Mouse (Mus musculus): ENCODE measurements around the gene Sox1.

Gene Sox1

DNA sequence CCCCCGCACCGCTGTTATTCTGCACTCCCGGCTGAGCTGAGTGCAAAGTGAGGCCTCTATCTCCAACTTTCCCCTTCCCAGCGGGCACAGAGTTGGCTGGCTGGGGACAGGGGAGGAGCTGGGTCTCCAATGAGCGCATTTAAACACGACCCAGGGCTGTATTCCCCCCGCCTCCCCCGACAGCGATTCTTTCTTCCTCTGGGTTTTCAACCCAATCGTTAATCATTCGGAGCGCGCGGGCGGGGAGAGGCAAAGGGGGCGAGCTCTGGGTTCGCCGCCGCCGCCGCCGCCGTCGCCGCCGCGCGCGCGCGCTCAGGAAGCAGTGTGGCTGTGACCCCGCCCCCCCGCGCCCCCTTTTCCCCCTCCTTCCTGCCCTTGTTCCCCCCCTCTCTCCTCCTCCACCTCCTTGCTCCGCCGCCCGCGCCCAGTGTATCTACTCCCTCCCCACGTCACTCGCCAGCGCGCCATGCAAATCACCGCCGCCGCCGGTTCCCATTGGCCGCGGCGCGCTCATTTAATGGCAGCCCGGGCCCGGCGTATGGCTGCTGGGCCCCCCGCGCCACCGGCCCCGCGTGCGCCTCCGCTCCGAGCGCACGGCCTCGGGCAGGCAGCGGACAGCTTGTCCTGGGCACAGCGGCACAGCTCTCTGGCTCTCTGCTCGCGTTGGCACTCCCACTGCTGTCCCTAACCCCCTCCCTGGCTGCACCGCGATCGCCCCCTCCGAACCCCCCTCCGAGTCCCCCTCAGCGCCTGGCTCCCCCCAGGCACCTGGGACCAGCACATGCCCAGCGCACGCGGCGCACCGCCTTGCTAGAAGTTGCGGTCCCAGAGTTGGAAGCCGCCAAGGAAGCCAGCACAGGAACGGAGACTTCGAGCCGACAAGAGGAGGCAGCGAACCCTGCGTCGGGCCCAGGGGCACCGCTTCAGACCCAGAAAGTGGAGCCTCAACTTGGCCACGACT lies at the start of gene Sox1:
Sox1 (plus strand) TSS at position 225 of the 961 bp plus-strand sequence.
- no peak for DNase-seq (ENCODE audit: low spot score in 2 of 2)

DNA sequence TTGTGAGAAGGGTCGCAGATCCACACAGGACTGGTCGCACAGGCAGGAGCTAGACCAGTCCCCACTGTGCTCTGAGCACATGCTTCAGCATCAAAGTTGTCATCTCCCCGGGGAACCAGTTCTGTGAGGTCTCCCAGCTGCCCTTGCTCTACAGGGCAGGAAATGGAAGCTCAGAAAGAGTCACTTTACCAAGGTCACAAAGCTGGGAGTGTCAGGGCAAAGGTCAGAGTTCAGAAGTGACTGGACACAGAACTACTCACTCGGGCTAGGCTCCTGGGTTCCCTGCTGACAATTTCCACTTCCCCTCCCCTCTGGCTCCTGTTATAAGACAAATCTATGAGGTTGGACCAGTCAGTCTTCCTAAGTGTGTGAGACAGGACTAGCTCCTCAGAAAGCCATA lies 49.2 kb upstream of the Sox1 start:
- DNase-seq (ENCODE audit: low spot score in 2 of 2) = no peak

DNA sequence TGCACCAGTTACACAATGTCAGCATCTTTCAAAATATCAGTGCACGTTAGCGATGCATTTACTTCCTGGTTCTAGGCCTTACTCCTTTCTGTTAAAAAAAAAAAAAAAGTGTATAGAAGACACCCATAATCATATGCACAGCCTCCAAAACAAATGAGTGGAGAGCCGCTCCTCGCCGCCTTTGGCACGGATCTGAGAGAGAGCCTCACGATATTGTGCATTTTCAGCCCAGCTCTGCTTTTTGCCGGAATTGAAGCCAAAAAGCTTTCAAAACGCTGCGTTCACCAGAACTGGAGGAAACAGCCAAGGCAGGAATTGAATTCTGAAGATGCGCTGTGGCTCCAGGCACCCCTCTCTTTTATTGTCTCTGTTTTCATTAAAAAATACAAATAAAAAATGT lies 48.2 kb upstream of the Sox1 start:
- no peak for DNase-seq (ENCODE audit: low spot score in 2 of 2)

DNA sequence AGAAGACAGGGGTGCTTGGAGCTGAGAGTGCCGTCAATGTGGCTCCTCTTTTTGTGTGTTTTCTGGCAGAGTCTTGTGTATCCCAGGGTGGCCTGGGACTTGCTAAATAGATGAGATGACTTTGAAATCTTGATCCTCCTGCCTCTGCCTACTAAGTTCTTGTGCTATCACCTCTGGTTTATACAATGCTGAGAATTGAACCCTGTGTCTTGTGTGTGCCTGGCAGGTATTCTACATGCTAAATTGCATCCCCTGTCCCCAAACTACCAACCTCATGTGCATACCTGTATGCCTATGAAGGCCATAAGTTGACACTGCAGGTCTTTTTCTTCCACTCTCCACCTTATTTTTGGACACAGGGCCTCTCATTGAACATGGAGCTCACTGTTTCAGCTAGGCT lies 46.8 kb upstream of the Sox1 start:
- DNase-seq (ENCODE audit: low spot score in 2 of 2) = no peak

DNA sequence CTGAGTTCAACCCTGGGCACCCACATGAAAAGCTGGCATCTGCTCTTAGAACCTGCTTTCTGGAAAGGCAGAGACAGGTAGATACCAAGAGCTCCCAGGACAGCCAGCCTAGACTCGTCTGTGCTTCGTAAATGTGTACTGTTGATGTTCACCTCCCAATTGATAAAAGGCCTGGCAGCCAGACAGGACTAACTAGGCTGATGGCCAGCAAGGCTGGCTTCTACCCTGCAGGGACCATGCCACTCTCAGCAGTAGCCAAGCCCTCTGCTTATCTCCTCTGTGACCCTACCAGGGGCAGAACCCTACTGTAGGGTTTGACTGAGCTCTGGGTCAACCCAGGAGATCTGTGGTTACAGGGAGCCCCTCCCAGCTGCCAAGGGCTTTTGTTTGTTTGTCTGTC lies 45.5 kb upstream of the Sox1 start:
- DNase-seq (ENCODE audit: low spot score in 2 of 2) = no peak

DNA sequence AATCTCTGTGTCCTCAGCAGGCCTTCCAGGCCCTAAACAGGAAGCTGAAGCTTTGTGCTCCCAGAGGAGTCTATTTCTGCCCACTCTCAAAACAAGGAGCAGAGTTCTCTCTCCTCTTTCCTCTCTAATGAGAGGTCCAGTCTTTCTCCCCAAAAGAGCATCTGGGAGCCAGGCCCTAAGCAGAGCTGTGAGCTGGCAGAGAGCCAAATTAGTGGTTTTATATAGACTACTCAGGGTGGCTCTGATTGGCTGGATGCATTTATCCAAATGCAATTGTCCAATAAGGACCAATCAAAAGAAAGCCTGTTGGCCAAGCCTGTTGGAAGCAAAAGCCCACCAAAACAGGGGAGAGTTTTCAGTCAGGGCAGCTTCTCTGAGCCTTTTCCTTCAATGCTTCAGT lies 44.0 kb upstream of the Sox1 start:
- no peak for DNase-seq (ENCODE audit: low spot score in 2 of 2)

DNA sequence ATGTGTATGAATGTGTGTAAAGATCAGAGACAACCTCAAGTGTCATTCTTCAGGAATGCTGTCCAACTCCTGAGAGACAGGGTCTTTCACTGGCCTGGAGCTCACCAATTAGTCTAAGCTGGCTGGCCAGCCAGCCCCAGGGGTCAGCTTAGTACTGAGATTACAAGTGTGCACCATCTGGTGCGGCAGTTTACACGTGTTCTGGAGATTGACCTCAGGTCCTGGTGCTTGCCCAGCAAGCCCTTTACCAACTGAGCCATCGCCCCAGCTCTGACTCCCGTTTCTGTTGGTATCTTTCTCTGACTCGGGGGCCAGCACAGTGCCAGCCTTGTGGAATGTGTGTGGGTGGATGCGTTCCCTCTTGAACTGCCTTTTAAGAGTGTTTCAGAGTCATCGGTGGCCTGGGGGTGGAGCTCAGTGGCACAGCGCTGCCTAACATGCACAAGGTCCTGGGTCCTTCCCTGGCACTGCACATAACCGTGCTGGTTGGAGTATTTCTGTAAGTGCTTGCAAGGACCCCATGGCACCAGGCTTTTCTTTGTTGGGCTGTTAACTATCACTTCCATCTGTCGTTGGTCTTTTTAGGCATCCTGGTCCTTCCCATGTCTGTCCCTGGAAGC lies 40.6 kb upstream of the Sox1 start:
- DNase-seq (ENCODE audit: low spot score in 2 of 2) = no peak

DNA sequence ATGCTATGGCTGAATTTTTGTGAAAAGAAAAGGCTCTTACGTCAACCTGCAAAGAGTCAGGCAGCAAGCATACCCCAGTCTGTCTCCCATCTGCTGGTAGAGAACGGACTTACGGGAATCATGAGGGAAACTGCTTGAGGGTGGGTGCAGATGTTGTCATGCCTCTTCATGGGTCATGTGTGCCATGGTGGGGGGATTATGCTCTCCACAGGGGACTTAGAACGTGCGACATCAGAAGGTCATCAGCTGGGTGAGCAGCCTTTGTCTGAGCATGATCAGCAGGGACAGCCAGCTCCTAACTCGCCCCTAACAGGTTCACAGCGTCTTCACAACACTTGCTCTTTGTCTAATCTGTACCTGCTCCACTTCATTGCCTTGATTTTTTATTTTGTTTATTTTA lies 26.9 kb upstream of the Sox1 start:
- DNase-seq (ENCODE audit: low spot score in 2 of 2) = no peak

DNA sequence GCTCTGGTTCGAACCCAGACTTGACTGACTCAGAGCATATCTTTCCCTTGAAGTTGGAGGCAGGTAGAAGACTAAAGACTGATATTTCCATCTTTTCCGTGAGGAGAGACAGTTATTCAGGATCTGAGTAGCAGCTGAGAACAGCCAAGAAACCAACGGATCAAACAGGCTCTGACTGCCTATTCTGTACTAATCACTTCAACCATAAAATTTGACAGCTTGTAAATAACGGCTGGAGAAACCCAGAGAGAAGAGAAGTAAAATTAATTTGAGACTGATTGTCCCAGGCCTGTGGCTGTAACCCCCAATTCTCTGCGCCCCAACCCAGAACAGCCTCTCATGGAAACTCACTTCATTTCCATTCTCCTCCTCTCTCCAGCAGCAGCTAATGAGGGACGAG lies 26.2 kb upstream of the Sox1 start:
- DNase-seq (ENCODE audit: low spot score in 2 of 2) = no peak

DNA sequence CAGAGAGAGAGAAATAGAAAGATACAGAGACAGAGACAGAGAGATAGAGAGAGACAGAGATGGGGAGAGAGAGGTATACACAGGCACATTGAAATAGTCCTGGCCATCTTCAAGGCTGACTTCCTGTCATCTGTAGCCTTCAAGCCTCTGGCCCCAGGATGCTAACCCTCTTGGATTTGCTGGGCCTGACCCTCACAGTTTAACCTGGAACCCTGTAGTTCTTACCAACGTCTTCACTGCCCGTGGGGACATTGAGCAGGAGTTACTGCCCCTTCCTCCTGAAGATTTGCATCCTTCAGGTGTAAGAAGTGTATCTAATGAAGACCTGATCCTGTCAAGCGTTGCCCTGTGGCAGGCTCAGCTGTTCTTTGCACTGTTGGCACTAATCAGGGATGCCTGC lies 14.0 kb upstream of the Sox1 start:
- no peak for DNase-seq (ENCODE audit: low spot score in 2 of 2)

DNA sequence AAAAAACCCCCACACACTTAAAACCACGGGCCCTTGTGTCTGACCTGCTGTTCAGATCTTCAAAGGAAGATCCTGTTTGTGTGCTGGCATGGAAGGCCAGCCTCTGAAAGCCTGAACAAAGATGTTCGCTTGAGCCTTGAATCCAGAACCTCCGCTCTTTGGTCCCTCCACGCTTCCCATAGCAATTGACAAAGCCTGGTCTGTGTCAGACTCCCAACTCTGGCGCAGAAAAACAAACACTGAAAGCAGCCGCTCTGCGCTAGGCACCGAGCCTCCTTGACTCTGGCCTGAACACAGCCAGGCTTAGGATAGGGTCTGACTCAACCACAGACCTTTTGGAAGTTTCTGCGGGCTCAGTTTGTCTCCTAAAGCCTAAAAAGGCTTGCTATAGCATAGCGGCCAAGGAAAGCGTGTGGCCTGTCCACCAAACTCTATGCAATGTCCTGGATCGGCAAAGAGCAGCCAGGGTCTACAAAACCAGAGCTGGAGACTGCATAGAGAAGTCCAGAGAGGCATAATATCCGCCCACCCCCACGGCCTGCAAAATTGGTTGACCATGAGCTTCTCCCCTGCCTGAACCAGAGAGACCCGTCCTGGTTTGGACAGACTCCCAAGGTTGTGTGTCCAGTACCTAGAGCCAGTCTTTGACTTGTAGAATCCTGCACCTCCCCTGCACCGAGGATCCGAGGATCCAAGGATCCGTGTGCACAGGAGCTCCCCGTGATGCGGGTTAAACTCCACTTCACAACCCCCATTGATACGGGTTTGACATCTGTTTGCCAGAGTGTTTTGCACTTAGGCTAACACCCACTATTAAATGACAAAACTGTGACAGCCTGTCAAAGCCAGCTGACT lies 12.2 kb upstream of the Sox1 start:
- no peak for DNase-seq (ENCODE audit: low spot score in 2 of 2)

DNA sequence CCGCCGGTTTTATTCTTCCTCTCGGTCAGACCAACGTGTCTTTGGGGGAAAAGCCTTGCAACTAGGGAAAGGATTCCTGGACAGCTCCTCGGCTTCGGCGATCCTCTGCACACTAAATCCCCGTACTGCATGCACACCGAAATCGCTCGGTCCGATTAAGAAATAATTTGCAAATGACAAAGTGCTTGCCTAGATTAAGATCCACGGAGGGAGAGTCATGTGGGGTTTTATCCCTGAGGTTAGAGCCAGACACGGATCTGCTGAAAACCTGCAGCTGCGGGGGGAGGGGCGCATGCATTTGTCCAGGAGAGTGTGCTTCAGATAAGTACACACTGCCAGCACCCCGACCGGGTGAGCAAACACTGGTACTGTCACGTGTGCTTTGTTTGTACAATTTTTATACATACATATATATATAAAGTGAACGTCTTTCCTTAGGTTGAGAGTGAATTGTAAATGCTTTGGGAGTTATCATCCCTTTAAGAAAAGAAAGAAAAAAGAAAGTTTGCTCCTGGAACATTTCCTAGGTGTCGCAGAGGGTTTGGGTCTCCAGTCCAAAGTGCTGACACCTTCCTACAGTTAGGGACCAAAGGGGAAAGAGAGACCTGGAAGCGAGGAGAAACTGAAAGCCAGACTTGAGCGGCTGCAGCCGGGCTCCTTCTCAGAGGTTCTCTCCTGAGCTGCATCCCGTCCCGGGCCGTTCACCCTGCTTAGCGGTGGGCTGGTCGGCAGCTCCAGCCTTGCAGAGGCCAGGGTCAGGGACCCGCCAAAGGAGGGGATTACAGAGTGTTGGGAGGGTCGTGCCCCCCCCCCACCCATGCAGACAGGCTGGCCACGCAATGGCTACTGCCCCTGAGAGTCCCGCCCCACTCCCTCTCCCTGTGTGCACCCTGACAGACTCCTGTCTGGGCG lies 10.9 kb upstream of the Sox1 start:
- DNase-seq (ENCODE audit: low spot score in 2 of 2) = no peak

DNA sequence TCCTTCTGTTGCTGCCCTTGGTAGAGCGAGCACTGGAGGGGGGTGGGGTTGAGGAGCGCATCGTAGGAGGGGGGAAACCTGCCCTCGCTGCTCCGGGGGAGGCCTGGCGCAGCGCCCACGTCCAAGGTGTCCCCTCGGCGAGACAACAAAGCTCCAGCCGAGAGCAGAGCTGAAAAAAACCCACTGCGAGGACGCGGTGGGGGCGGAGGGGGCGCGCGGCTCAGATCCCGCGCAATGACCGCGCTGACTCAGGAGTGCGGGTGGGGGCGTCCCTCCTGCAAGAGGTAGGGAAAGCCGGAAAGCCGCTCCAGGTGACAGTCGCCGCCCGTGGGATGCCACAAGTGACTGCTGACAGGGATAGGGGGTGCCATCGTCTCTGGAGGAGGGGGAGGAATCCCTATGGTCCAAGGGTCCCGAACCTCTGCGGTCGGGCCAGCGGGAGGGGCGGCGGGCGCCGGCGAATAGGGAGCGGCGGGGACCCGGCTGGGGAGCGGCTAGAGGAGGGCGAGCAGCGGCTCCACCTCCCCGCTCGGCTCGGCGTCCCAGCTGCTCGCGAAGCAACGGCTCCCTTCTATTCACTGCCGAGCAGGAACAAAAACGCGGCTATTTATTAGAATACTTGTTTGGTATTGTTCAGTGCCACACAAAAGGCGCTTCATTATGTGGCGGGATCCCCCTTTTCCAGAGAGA lies 10.0 kb upstream of the Sox1 start:
- DNase-seq (ENCODE audit: low spot score in 2 of 2) = no peak

DNA sequence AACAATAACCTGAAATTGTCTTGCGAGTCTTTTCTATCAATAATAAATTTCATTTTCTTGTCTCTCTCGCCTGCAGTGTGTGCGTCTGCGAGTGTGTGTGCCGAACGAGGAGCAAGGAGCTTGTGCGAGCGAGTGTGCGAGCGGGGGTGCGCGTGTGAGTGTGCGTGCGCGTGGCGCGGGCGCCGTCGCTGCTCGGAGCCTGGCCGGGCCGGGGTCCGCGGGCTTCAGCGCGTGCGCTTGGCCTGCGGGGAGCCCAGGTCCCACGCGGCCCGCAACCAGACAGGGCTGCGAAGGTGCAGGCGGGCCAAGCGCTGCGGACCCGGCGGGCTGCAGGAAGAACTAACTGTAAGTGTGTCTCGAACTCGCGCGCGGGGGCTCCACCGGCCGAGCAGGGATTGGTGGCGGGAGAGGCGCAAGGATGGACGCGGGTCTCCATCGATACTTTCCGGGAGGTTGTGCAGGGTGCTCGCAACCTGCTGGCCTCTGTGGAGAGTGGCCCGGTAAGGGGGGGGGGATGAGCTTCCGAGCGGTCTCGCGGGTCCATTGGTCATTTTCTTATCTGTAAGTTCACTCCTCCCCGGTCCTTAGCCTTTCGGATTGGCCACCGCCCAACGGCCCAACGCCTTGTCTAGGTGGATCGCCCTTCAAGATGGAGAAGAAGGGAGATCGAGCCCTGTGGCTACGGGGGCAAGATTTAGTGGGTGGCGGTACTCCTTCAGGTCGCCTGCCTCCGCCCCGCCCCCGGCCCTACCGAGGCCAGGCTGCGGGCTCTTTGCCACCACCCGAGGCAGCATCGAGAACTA lies 9.2 kb upstream of the Sox1 start:
- no peak for DNase-seq (ENCODE audit: low spot score in 2 of 2)

DNA sequence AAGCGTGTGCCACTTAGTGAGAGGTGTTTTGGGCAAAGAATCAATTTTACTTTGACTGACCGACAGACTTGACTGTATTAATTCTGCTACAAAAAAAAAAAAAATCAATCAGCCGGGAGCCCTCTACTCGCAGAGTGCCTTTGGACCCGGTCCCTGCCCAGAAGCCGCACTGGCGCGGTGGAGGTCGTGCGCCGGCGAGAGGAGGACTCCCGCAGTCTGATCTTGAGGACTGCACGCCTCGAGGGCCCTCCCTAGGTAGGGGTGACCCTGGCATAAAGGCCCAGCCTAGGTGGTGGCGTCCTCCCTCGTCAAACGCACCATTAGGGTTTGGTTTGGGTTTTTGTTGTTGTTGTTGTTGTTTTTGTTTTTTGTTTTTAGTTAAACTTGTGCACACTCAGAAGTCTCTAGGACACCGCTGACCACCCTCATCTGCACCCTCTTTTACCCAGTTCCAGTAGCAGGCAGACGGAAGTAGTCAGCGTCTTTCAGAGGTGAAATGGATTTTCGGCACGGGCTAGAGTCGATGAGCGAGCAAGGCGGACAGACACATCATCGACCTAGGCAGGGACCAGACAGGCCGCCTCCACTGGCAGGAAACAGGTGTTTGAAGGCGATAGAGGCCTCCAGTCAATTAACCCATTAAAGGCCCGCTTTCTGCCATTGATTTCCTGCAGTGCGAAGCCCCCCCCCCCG lies 8.4 kb upstream of the Sox1 start:
- DNase-seq (ENCODE audit: low spot score in 2 of 2) = no peak

DNA sequence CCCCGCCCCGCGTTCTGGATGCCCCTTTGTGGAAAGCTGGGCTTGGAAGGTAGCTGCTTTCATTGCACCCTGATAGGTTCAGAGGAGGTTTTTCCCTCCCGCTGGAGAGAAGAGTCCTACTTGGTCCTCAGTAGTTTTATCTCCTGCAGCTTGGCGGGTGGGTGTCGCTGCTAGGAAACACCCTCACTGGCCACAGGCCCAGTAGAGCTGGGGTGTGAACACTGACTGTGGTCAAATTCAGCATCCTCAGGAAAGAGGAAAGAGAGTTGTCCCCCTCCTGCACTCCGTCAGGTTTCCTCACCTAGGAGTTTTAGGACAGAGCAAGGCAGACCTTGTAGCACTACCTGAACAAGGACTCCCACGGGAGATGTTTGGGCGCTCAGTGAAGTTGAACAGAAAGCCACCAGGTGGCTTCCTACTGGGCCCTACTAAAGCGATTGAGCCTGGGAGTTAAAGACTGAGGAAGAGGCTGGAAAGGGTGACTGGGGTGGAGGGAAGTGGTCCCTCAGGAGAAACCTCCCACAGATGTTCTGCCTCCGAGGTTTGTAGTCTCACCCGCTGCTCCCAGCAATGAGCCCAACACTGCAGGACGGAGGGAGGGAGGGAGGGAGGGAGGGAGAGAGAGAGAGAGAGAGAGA lies 7.8 kb upstream of the Sox1 start:
- DNase-seq (ENCODE audit: low spot score in 2 of 2) = no peak

DNA sequence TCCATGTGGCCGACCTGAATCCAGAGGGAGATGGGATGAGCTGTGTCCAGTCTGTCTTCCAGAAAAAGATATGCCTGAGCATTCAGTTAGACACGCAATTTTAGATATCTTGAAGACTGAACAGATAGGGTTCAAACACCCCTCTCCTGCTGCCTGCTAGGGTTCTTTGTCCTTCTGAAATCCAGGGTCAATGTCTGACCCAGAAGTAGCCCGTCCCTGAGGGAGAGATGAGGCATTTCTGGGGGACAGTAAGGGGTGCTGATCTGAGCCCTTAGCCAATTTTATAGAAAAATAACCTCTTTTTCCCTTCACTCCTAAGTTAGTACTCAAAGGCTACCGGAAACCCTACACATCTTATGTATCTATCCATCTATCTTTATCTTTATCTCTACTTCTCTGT lies 7.2 kb upstream of the Sox1 start:
- no peak for DNase-seq (ENCODE audit: low spot score in 2 of 2)

DNA sequence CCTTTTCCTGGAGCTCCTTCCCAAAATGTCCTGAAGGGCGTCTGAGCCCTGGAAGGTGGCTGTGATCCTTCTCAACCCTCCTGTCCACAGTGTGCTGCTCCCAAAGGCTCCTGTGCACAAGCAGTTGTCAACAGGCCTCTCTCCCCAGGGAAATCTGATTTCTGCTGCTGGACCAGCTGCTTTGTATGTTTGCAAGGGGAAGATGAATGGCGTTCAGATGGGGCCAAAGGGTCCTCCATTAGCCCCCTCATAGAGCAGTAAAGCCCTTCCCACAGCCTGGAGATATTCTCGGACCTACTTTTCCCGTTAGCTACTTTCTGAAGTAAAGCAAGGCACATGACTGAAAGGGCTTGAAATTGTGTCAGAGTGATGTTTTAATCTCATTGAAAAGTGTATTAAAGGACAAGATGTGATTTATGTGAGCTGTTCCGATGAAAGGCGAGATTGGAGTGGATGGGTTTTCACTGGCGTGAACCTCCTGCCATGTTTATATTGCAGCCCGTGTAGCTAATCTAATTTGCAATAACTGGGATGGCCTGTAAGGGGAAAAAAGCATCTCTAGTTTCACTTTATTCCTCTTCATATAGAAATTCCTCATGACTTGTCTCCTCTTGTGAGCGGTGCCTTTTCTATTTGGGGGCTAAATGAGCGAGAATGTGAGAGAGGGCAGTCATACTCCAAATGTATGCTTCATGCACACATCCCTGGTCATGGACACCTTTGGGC lies 6.5 kb upstream of the Sox1 start:
- DNase-seq (ENCODE audit: low spot score in 2 of 2) = no peak
